Mouse (Mus musculus) heart, embryonic 10.5 days (tissue): ENCODE measurements at regions not wholly inside any gene's neighbourhood (a gene's known extent, or its start where the extent isn't known, plus 50 kb on each side); places are given as distances from the start of the nearest gene placed in this dataset.

Experiments
- DNase-seq: peaks from one replicate; pipeline ENCODE4 v3.0.0-alpha.2; 2017; ENCODE audit warnings: low spot score
- H3K27ac ChIP-seq: fragments of 300-500 bp; sonication (generic); 2 replicates; pipeline ENCODE4 v1.5.1; 2016; ENCODE audit warnings: mild to moderate bottlenecking
- H3K27me3 ChIP-seq: fragments of 300-500 bp; sonication (generic); 2 replicates; pipeline ENCODE4 v1.6.1; 2016; ENCODE audit warnings: mild to moderate bottlenecking; ENCODE audit not compliant: poor library complexity, insufficient read depth, severe bottlenecking
- H3K36me3 ChIP-seq: fragments of 300-500 bp; sonication (generic); 2 replicates; pipeline ENCODE4 v1.6.1; 2016; ENCODE audit warnings: mild to moderate bottlenecking, moderate library complexity
- H3K4me1 ChIP-seq: fragments of 300-500 bp; sonication (generic); 2 replicates; pipeline ENCODE4 v1.6.1; 2016; ENCODE audit warnings: mild to moderate bottlenecking
- H3K4me3 ChIP-seq: fragments of 300-500 bp; sonication (generic); 2 replicates; pipeline ENCODE4 v1.5.1; 2016; ENCODE audit warnings: mild to moderate bottlenecking, moderate library complexity
- H3K9me3 ChIP-seq: fragments of 300-500 bp; sonication (generic); 2 replicates; pipeline ENCODE4 v1.6.1; 2016; ENCODE audit warnings: mild to moderate bottlenecking, moderate library complexity
- WGBS: fragments of 180-500 bp; shearing (Covaris S2); methylation state at CpG from one replicate; pipeline ENCODE4 v1.1.7; 2016; 5-methylcytosine and 5-hydroxymethylcytosine counted together

DNA sequence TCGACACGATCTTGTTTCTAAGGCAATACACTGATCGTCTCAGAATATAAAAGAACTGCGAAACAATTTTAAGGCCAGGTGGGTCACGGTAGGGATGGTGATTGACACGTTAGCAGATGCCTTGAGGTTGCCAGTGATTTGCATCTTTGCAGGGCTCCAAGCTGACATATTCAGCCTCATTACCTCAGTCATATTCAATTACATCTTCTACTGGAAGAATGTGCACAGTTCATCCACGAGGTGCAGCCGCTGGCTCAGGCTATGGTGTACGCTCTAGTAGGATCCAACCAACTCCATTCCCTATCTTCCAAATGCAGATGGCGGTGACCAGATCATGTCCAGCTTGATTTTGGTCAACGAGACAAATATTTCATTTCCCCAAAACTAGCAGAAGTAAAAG is 450.5 kb upstream of the Pik3r1 start:
- no peaks in the 10 kb centered on the region for H3K36me3 ChIP-seq
- WGBS: 89% methylated on average over 11 of the region's 11 CpGs
- no peaks in the 10 kb centered on the region for H3K4me1 ChIP-seq
- no peak overlapping the region for H3K4me3 ChIP-seq
- DNase-seq: no peak
- H3K9me3 ChIP-seq: no peaks in the 10 kb centered on the region
- H3K27ac ChIP-seq: no peak overlapping the region
- H3K27me3 ChIP-seq: no peaks in the 10 kb centered on the region

DNA sequence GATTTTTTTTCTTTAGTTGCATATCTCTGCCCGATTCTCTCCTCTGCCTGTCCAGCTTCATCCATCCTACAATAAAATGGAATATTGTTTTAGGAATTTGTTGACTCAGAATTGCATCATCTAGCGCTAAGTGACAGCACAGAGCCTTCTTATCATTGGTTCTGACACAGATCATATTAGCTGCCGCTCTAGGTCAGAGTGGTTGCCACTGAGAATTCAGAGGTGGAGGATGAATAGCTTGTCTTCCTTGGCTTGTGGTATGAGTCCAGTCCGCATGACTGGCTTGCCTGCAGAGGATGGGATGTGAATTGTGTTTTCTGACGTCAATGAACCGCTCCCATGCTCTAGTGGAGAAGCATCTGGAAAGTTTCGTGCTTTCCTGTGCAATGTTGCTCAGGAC is 462.3 kb upstream of the Cd180 start:
- H3K27me3 ChIP-seq: no peaks in the 10 kb centered on the region
- no peak for DNase-seq
- no peaks in the 10 kb centered on the region for H3K36me3 ChIP-seq
- no peak overlapping the region for H3K27ac ChIP-seq
- 77% methylated on average over 7 of the region's 7 CpGs for WGBS
- H3K4me1 ChIP-seq: no peaks in the 10 kb centered on the region
- H3K9me3 ChIP-seq: no peaks in the 10 kb centered on the region
- H3K4me3 ChIP-seq: no peak overlapping the region

DNA sequence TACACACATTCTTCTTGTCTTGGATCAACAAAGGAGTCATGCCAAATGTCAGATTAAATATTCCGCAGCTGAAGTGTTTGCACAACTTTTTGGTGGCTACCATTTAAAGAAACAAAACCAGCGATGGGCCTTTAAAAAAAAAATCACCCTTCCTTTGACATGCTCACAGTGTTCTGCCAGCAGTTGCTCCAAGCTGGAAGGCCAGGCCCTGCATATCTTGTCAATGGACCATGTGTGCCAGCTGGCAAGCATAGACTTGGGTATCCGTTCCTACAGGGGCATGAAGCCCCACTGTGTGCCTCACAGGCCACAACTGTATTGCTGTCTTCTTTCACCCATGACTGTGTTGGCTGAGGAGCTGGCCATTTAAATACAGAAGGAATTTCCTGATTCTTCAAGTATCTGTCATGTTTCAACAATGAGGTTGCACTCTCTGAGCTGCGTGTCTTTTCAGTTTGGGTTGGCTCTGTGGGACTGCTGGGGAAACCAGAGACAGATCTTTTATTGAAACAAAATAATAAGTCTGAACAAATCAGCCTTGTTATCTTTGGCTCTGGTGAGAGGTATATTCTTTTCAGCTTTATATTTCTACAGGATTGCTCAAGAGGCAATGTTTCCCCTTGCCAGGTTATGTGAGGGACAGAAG is 460.9 kb upstream of the Cd180 start:
- H3K36me3 ChIP-seq: no peaks in the 10 kb centered on the region
- no peaks in the 10 kb centered on the region for H3K9me3 ChIP-seq
- H3K4me3 ChIP-seq: no peak overlapping the region
- H3K4me1 ChIP-seq: no peaks in the 10 kb centered on the region
- no peaks in the 10 kb centered on the region for H3K27me3 ChIP-seq
- H3K27ac ChIP-seq: no peak overlapping the region
- no peak for DNase-seq
- 73% methylated on average over 4 of the region's 4 CpGs for WGBS

DNA sequence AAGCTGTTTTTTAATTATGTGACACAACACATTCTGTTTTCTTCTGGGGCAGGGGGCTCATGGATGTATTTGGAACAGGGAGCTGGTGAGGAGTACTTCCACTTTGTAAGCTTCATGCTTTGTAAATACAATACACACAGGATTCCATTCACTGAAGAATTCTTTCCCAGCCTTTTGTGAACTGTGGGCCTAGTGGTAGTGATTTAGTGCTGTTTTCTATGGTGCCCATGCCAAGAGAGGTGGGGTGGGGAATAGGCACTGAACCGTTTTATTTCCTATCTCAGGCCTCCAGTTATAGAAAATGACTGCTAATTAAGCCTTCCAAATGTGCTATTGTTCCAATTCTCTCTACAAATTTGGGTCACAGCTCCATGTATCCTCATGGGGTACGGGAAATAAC is 442.5 kb upstream of the Cd180 start:
- H3K4me1 ChIP-seq: no peaks in the 10 kb centered on the region
- DNase-seq: no peak
- no peaks in the 10 kb centered on the region for H3K36me3 ChIP-seq
- no peak overlapping the region for H3K27ac ChIP-seq
- 81% methylated on average over 2 of the region's 2 CpGs for WGBS
- no peaks in the 10 kb centered on the region for H3K9me3 ChIP-seq
- H3K4me3 ChIP-seq: no peak overlapping the region
- no peaks in the 10 kb centered on the region for H3K27me3 ChIP-seq

DNA sequence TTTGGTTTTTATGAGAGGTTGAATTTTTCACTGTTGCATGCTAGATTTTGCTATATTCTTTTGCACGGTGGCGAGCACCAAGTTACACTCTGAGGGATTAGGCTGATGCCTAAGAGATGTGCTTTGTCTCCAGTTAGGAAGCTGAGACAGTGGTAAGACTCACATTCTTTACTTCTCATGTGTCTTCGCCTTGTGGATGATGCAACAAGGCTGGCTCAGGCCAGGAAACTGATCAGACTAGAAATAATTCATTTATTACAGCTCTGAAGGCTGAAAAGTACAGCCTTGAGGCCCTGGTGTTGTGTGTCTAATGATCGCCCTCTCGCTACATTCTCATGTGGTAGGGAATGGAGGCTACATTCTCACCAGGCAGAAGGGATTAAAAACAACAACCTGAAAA is 441.6 kb upstream of the Cd180 start:
- no peaks in the 10 kb centered on the region for H3K36me3 ChIP-seq

DNA sequence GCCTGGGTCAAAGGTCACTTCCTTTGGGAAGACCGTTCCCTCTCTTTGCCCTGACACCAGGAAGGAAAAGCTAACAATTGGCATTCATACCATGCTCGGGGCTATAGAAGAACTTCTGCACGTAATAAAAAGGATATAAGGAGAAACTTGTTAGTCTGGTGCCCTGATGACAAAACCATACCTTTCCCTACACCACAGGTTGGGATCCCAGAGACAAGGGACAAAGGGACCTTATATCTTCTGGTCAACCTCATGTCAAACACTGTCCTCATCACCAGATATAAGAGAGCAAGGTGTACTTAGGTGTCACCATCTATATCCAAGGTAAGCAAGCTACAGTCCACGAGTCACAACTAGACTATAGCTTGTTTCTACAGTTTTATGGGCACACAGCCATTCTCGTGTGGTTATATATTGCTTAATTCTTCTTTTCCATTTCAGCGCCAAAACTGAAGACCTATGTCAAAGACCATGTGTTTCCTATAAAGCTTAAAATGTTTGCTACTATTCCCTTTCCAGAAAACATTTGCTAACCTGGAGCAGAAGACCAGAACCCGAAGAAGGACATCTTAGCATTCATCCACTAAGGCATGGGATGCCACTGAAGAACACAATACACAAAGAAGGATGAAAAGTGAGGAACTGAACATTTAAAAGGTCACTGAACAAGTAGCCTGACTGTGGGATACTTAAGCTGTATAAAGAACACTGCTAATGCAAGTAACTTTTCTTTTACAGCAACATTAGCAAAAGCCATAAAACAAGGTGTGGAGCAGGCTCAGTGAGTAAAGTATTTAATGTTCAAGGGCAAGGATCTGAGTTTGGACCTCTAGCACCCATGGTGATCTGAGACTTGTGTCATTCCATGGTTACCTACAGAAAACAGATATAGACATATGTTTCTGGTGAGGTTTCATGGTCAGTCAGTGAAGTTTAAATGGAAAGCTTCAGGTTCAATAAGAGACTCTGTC is 437.7 kb upstream of the Cd180 start:
- Histone ChIP-seq H3K9me3 (no peaks in the 10 kb centered on the region), H3K27me3 (no peaks in the 10 kb centered on the region), H3K36me3 (no peaks in the 10 kb centered on the region), H3K27ac (no peak overlapping the region), H3K4me1 (no peaks in the 10 kb centered on the region), H3K4me3 (no peak overlapping the region)
- DNase-seq: no peak
- 77% methylated on average over 7 of the region's 7 CpGs for WGBS

More for the DNA sequence above, 441.6 kb upstream of the Cd180 start:
- DNase-seq: no peak
- Histone ChIP-seq H3K27me3 (no peaks in the 10 kb centered on the region), H3K4me3 (no peak overlapping the region), H3K9me3 (no peaks in the 10 kb centered on the region), H3K4me1 (no peaks in the 10 kb centered on the region), H3K27ac (no peak overlapping the region)
- 84% methylated on average over 5 of the region's 5 CpGs for WGBS

DNA sequence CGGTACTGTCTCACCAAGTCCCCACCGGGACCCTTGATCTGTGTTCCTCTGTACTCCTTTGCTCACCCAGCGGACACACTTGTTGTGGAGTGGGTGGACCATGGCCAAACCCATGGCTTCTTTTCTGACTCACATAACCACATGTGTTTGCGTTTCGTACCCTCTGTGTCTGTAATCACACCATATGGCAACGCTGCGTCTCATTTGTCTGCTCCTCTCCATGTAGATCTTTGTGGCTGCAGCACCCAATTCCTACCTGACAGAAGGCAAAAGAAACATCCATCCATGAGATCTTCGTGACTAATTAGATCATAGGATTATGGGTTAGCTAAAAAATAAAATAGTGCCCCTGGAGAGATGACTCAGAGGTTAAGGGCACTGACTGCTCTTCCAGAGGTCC is 435.2 kb upstream of the Cd180 start:
- H3K9me3 ChIP-seq: no peaks in the 10 kb centered on the region
- H3K27me3 ChIP-seq: no peaks in the 10 kb centered on the region
- no peak for DNase-seq
- no peak overlapping the region for H3K27ac ChIP-seq
- WGBS: 88% methylated on average over 8 of the region's 8 CpGs
- no peak overlapping the region for H3K4me3 ChIP-seq
- no peaks in the 10 kb centered on the region for H3K36me3 ChIP-seq
- no peaks in the 10 kb centered on the region for H3K4me1 ChIP-seq

DNA sequence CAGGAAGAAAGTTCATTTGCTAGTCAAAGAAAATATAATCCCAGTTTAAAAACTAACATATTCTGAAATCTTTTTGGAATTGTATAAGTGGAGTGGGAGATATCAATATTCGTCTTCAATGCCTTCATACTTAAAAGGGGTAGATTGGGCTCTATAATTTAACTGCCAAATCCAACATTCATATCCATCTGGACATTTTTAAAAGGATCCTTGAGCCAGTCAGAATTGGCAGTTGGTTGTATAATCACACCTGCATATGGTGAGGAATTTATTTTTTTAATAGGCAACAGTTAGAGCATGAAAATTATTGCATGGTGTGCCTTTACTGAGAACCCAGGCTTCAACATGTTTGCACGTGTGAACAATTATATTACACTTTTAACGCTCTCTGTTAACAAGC is 419.5 kb upstream of the Cd180 start:
- no peak overlapping the region for H3K4me3 ChIP-seq
- H3K4me1 ChIP-seq: no peaks in the 10 kb centered on the region
- H3K36me3 ChIP-seq: no peaks in the 10 kb centered on the region
- H3K9me3 ChIP-seq: no peaks in the 10 kb centered on the region
- no peak overlapping the region for H3K27ac ChIP-seq
- WGBS: 83% methylated on average over 3 of the region's 3 CpGs
- H3K27me3 ChIP-seq: no peaks in the 10 kb centered on the region
- no peak for DNase-seq

DNA sequence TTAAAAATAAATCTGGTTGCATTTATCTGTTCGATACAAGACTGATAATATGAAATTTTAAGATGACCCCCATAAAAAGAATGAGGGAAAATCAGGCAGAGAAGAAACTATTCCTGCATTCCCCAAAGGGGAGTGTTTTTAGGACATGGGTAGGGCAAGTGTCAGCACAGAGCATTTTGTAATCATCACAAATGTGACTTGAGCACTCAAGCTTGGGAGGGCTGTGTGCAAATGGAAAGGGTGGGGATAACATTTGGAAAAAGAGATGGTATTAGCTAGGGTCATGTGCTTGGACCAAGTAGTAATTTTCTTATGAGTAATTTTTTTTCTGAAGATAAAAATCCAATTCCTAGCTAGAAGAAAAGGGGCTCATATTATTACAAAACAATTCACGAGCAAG is 418.1 kb upstream of the Cd180 start:
- no peaks in the 10 kb centered on the region for H3K9me3 ChIP-seq
- no peaks in the 10 kb centered on the region for H3K4me1 ChIP-seq
- H3K27ac ChIP-seq: no peak overlapping the region
- DNase-seq: no peak
- 83% methylated on average over 2 of the region's 2 CpGs for WGBS
- no peaks in the 10 kb centered on the region for H3K27me3 ChIP-seq
- no peaks in the 10 kb centered on the region for H3K36me3 ChIP-seq
- H3K4me3 ChIP-seq: no peak overlapping the region

DNA sequence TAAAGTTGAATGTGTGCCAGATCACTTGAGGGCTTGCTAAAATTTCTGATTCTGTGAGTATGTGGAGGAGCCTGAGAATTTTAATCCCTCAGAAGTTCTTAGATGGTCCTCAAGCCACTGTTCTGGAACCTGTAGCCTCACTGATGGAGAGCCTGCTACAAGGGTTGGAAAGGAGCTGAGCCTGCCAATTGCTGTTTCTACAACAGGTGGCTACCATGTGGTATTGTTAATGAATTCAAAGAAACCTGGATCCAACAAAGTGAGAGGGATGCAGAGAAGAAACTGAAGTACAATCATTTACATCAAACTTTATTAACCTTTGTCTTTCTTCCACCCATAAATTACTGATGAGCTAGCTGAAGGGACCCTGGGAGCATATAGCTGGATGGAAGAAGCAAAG is 416.5 kb upstream of the Cd180 start:
- H3K36me3 ChIP-seq: no peaks in the 10 kb centered on the region
- no peaks in the 10 kb centered on the region for H3K9me3 ChIP-seq
- H3K4me1 ChIP-seq: no peaks in the 10 kb centered on the region
- no peaks in the 10 kb centered on the region for H3K27me3 ChIP-seq
- no peak overlapping the region for H3K4me3 ChIP-seq
- DNase-seq: no peak
- H3K27ac ChIP-seq: no peak overlapping the region

DNA sequence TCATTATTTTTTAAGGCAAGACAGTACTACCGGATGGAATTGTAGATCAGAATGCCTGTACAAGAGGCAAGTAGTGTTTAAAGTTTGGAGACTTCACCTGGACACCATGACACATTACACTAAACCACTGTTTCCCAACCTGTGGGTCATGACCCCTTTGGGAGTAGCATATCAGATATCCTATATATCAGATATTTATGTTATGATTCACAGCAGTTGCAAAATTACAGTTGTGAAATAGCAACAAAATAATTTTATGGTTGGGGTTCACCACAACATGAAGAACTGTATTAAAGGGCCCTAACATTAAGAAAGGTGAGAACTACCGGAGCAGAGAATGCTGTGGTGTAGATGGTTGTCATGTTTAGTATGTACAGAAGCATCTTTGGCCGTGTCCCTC is 413.2 kb upstream of the Cd180 start:
- 89% methylated on average over 3 of the region's 3 CpGs for WGBS
- Histone ChIP-seq H3K9me3 (no peaks in the 10 kb centered on the region), H3K27me3 (no peaks in the 10 kb centered on the region), H3K4me3 (no peak overlapping the region), H3K36me3 (no peaks in the 10 kb centered on the region), H3K27ac (no peak overlapping the region), H3K4me1 (no peaks in the 10 kb centered on the region)
- no peak for DNase-seq

DNA sequence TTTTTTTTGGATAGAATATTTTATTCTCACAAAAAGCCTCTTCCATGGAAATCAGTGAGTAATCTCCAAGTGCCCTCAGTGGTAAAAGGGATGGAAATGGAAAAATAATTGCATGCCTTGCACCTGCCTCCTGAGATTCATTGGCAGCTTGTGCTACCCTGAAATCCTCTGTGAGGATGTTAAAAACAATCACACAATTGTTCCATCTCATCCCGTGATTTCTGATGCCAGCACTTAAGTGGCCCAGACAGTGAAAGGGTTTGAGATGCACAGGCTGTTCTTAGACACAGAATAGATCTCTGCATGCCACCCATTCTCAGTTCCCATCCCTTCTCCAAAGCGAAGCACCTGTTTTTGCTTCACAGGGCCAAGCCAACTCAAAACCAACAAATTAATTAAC is 398.9 kb upstream of the Cd180 start:
- WGBS: 79% methylated on average over 2 of the region's 2 CpGs
- Histone ChIP-seq H3K4me1 (no peaks in the 10 kb centered on the region), H3K36me3 (no peaks in the 10 kb centered on the region), H3K27me3 (no peaks in the 10 kb centered on the region), H3K4me3 (no peak overlapping the region), H3K27ac (no peak overlapping the region), H3K9me3 (no peaks in the 10 kb centered on the region)
- DNase-seq: no peak

DNA sequence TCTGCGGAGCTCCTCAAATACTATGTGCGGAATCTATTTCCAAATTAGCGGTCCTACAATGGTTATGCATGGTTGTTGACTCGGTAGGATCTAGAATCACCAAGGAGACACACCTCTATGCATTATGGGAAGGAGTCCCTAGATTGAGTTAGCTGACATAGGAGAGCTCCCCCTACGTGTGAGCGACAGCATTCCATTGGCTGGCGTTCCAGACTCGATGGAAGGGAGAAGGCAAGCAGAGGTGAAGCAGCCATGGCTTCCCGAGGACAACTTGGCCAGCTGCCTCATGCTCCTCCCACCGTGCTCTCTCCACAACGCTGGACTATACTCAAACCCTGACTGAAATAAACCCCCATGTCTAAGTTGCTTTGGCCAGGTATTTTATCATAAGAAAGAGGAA is 398.3 kb upstream of the Cd180 start:
- H3K4me1 ChIP-seq: no peaks in the 10 kb centered on the region
- H3K9me3 ChIP-seq: no peaks in the 10 kb centered on the region
- WGBS: 75% methylated on average over 11 of the region's 11 CpGs
- H3K27me3 ChIP-seq: no peaks in the 10 kb centered on the region
- H3K36me3 ChIP-seq: no peaks in the 10 kb centered on the region
- H3K27ac ChIP-seq: no peak overlapping the region
- H3K4me3 ChIP-seq: no peak overlapping the region
- DNase-seq: no peak
